Mouse (Mus musculus) megakaryocyte, embryonic 14.5 days (primary cell): ENCODE results near the gene Nrl.

Experiments
- FLI1 ChIP-seq: IDR thresholded peaks from 2 replicates; pipeline ENCODE4 v1.6.1; 2012; ENCODE audit warnings: low read length, inconsistent platforms, mixed read lengths
- GATA1 ChIP-seq: IDR thresholded peaks from 3 replicates; pipeline ENCODE4 v1.6.1; 2012; ENCODE audit warnings: mixed read lengths, low read length, inconsistent platforms, borderline replicate concordance

- TF ChIP-seq FLI1 (no peak), GATA1 (no peak)
Measured at GRCm38 (mm10) chr14:55550191-55550590, 25.4 kb upstream of the Nrl start.
